Mouse (Mus musculus) gastrocnemius, postnatal 10 days (tissue): Measurements from ENCODE around the gene Daxx. TPM values are rescaled to one million over a fixed set of nuclear protein-coding genes. Genes with fewer than 3 reads are reported as not detected.

Source experiments
- microRNA-seq, 2 experiments: library from miRNA; unstranded; fragments of <30 nt; microRNA quantifications; one replicate each; pipeline ENCODE4 v1.2.0; 2021
- total RNA-seq, 2 experiments: library from RNA; stranded (reverse); gene quantifications; 2 replicates each; pipeline ENCODE4 v1.2.3; 2021

Daxx gene
- total RNA-seq, 2 experiments from 2014 or later, result 12.1 to 13.5 TPM

Small RNAs within 50 kb of the gene (microRNA-seq; reads per million reads assigned to microRNA genes)
- gene Gm27740, result 0 reads per million in 2 experiments

Other genes with a start within 250 kb of the Daxx start
- gene Hnrnpm, start 222.6 kb upstream of the Daxx start, total RNA-seq, result 100 to 1,000 TPM in 1 of 2 experiments, 10 to 100 TPM in 1; 85.1 to 108 TPM
- 10 to 100 TPM; 73.2 to 77.9 TPM for gene March2, start 190.7 kb upstream of the Daxx start, total RNA-seq
- gene Rab11b, start 148.9 kb upstream of the Daxx start, total RNA-seq, result 100 to 1,000 TPM; 166 to 186 TPM
- 10 to 100 TPM; 22.7 to 36.0 TPM for gene Angptl4, start 127.6 kb upstream of the Daxx start, total RNA-seq
- 10 to 100 TPM; 27.6 to 33.3 TPM for gene Kank3, start 98.9 kb upstream of the Daxx start, total RNA-seq
- gene Rps28, start 84.9 kb upstream of the Daxx start, total RNA-seq, result 1,000 to 10,000 TPM; 1,176 to 1,238 TPM
- 100 to 1,000 TPM; 322 to 360 TPM for gene Ndufa7, start 84.8 kb upstream of the Daxx start, total RNA-seq
- 10 to 100 TPM; 15.0 to 16.5 TPM for gene Cd320, start 66.3 kb upstream of the Daxx start, total RNA-seq
- gene Gm7029, start 35.6 kb upstream of the Daxx start, total RNA-seq, result not detected
- gene Kifc1, start 18.8 kb upstream of the Daxx start, total RNA-seq, result 10 to 100 TPM in 1 of 2 experiments, 1 to 10 TPM in 1; 8.0 to 10.6 TPM
- gene Platr17, start 4.3 kb upstream of the Daxx start, total RNA-seq, result not detected
- gene Tapbp, start 6.5 kb downstream of the Daxx start, total RNA-seq, result 10 to 100 TPM; 40.7 to 41.3 TPM
- 10 to 100 TPM; 18.9 to 21.9 TPM for gene Zbtb22, start 6.5 kb downstream of the Daxx start, total RNA-seq
- 10 to 100 TPM; 29.3 to 40.2 TPM for gene Rgl2, start 20.1 kb downstream of the Daxx start, total RNA-seq
- gene Pfdn6, start 30.9 kb downstream of the Daxx start, total RNA-seq, result 10 to 100 TPM; 65.3 to 67.0 TPM
- gene Wdr46, start 31.2 kb downstream of the Daxx start, total RNA-seq, result 10 to 100 TPM; 15.7 TPM
- gene B3galt4, start 42.1 kb downstream of the Daxx start, total RNA-seq, result 1 to 10 TPM; 2.3 to 2.6 TPM
- 10 to 100 TPM; 30.3 to 33.2 TPM for gene Vps52, start 46.4 kb downstream of the Daxx start, total RNA-seq
- gene Rps18, start 46.6 kb downstream of the Daxx start, total RNA-seq, result 100 to 1,000 TPM; 649 to 675 TPM
- 10 to 100 TPM; 38.9 to 46.7 TPM for gene H2-K1, start 90.9 kb downstream of the Daxx start, total RNA-seq
- 10 to 100 TPM; 13.4 to 18.0 TPM for gene Ring1, start 115.3 kb downstream of the Daxx start, total RNA-seq
- 10 to 100 TPM; 50.5 to 63.2 TPM for gene H2-Ke6, start 118.6 kb downstream of the Daxx start, total RNA-seq
- 10 to 100 TPM; 64.1 to 75.4 TPM for gene Slc39a7, start 122.3 kb downstream of the Daxx start, total RNA-seq
- gene Rxrb, start 122.4 kb downstream of the Daxx start, total RNA-seq, result 10 to 100 TPM; 40.7 to 43.1 TPM
- gene Col11a2, start 130.0 kb downstream of the Daxx start, total RNA-seq, result 100 to 1,000 TPM in 1 of 2 experiments, 10 to 100 TPM in 1; 72.0 to 106 TPM
- gene H2-Oa, start 182.9 kb downstream of the Daxx start, total RNA-seq, result not detected
- gene H2-DMa, start 210.1 kb downstream of the Daxx start, total RNA-seq, result 1 to 10 TPM; 4.6 to 6.1 TPM
- gene Brd2, start 213.2 kb downstream of the Daxx start, total RNA-seq, result 100 to 1,000 TPM in 1 of 2 experiments, 10 to 100 TPM in 1; 91.9 to 114 TPM
- gene H2-DMb2, start 233.9 kb downstream of the Daxx start, total RNA-seq, result under 1 TPM; 0.25 to 0.61 TPM
- gene H2-DMb1, start 243.7 kb downstream of the Daxx start, total RNA-seq, result 1 to 10 TPM; 1.4 to 1.8 TPM